Comparison of ENCODE assay signal across 8 mouse cellular contexts in genomic region chr6:58831232-58832009, GRCm38 (mm10). TPM values are rescaled to one million over a fixed set of nuclear protein-coding genes. Genes with fewer than 3 reads are reported as not detected.
DNase-seq lines count a peak whose midpoint lies in the region; ATAC-seq and TF ChIP-seq lines count a peak whose summit lies in the region.

Herc3 (plus strand) TSS chr6:58831465.

- peaks cover 0 to 3% of the 10 kb centered on the region in 2 experiments; a peak in 2 of 4 replicates for H3K4me1 ChIP-seq in MEL (ENCODE audit: control insufficient read depth in 1 of 2, insufficient read depth in 2 of 2, low read length in 2 of 2)
- peaks cover 27% of the 10 kb centered on the region for H3K4me1 ChIP-seq in forebrain, embryonic 16.5 days (replicated peaks; ENCODE audit: control insufficient read depth, insufficient read depth, low read length)
- no peaks in the 10 kb centered on the region for H3K4me1 ChIP-seq in lung, postnatal 0 days (ENCODE audit: insufficient read depth, low read depth, low read length)

- peak; percentile 86 for ATAC-seq in forebrain, embryonic 16.5 days
- ATAC-seq in lung, postnatal 0 days = peak; percentile 92

- H3K27me3 ChIP-seq in MEL (ENCODE audit: control insufficient read depth in 1 of 2, insufficient read depth in 2 of 2, low read length in 2 of 2) = no peaks in the 10 kb centered on the region; a peak in 1 of 4 replicates
- no peaks in the 10 kb centered on the region for H3K27me3 ChIP-seq in forebrain, embryonic 16.5 days (replicated peaks; ENCODE audit: control insufficient read depth, insufficient read depth, low read length)
- H3K27me3 ChIP-seq in lung, postnatal 0 days (replicated peaks; ENCODE audit: insufficient read depth, low read length) = no peaks in the 10 kb centered on the region

- no peak for TF ChIP-seq RAD21 in MEL (IDR thresholded peaks at IDR 0.05; ENCODE audit: low read depth, low read length)

- H3K79me2 ChIP-seq in MEL (ENCODE audit: control insufficient read depth, insufficient read depth, low read length, poor library complexity) = no peaks in the 10 kb centered on the region

- H3K9me3 ChIP-seq in MEL (replicated peaks; ENCODE audit: insufficient read depth, low read length) = no peaks in the 10 kb centered on the region
- no peaks in the 10 kb centered on the region for H3K9me3 ChIP-seq in forebrain, embryonic 16.5 days (ENCODE audit: control insufficient read depth, low read length)
- no peaks in the 10 kb centered on the region for H3K9me3 ChIP-seq in lung, postnatal 0 days (ENCODE audit: low read length)

- H3K4me3 ChIP-seq in MEL (ENCODE audit: control insufficient read depth in 1 of 2, insufficient read depth in 1 of 2, low read depth in 2 of 2, low read length in 2 of 2) = peak within 1 kb of the TSS; percentile 66 to 84
- peak within 1 kb of the TSS; percentile 88 for H3K4me3 ChIP-seq in forebrain, embryonic 16.5 days (replicated peaks; ENCODE audit: low read length)
- peak within 1 kb of the TSS; percentile 81 for H3K4me3 ChIP-seq in layer of hippocampus, adult 2 months
- peak within 1 kb of the TSS; percentile 86 for H3K4me3 ChIP-seq in lung, postnatal 0 days (ENCODE audit: low read depth, low read length)

- intact Hi-C loops in heart, postnatal 25 days (cut with DNase I) = no loop called here

- TF ChIP-seq CTCF in MEL (IDR thresholded peaks at IDR 0.05 in 2 of 3, conservative IDR thresholded peaks at IDR 0.05 in 1 of 3; ENCODE audit: control insufficient read depth in 1 of 3, insufficient read depth in 1 of 3, low read depth in 2 of 3, low read length in 3 of 3, poor library complexity in 1 of 3, severe bottlenecking in 1 of 3) = no peak
- no peak for TF ChIP-seq CTCF in layer of hippocampus, adult 2 months (conservative IDR thresholded peaks at IDR 0.05)
- TF ChIP-seq CTCF in lung, postnatal 0 days (IDR thresholded peaks at IDR 0.05) = no peak

- TF ChIP-seq POLR2A in MEL (IDR thresholded peaks at IDR 0.05; ENCODE audit: control insufficient read depth in 1 of 2, insufficient read depth in 1 of 2, low read depth in 1 of 2, low read length in 2 of 2, poor library complexity in 1 of 2) = peak in 1 of 2 experiments; percentile 33; a peak in 2 of 4 replicates

- peaks cover 0 to 3% of the 10 kb centered on the region in 2 experiments; a peak in 1 of 4 replicates for H3K36me3 ChIP-seq in MEL (ENCODE audit: control insufficient read depth in 1 of 2, insufficient read depth in 2 of 2, low read length in 2 of 2)
- H3K36me3 ChIP-seq in forebrain, embryonic 16.5 days (ENCODE audit: control insufficient read depth, insufficient read depth) = no peaks in the 10 kb centered on the region
- no peaks in the 10 kb centered on the region for H3K36me3 ChIP-seq in lung, postnatal 0 days (ENCODE audit: insufficient read depth, low read length)

- TF ChIP-seq EP300 in MEL (IDR thresholded peaks at IDR 0.05; ENCODE audit: low read depth in 1 of 2, low read length in 2 of 2) = no peak
- no peak for TF ChIP-seq EP300 in lung, postnatal 0 days (IDR thresholded peaks at IDR 0.05)

- peak within 1 kb of the TSS; percentile 64 for H3K9ac ChIP-seq in MEL (ENCODE audit: control insufficient read depth, low read depth, low read length, poor library complexity, severe bottlenecking)
- H3K9ac ChIP-seq in forebrain, embryonic 16.5 days (replicated peaks; ENCODE audit: low read depth, low read length) = peak within 1 kb of the TSS; percentile 87
- peak within 1 kb of the TSS; percentile 51 for H3K9ac ChIP-seq in lung, postnatal 0 days (replicated peaks; ENCODE audit: low read depth)

- H3K27ac ChIP-seq in MEL (ENCODE audit: control insufficient read depth, low read depth, low read length) = no peak within 1 kb of the TSS
- H3K27ac ChIP-seq in forebrain, embryonic 16.5 days (ENCODE audit: low read length) = peak within 1 kb of the TSS; percentile 78
- peak within 1 kb of the TSS; percentile 96 for H3K27ac ChIP-seq in layer of hippocampus, adult 2 months
- peak within 1 kb of the TSS; percentile 87 for H3K27ac ChIP-seq in lung, postnatal 0 days (ENCODE audit: low read length)

- under 1% methylated on average over 70 of the region's 83 CpGs for WGBS in forebrain, embryonic 16.5 days
- under 1% methylated on average over 61 of the region's 83 CpGs for WGBS in lung, postnatal 0 days

- peak; percentile 72 for DNase-seq in MEL (ENCODE audit: low read depth, low spot score)
- DNase-seq in cerebellum, adult 11-12 months = peak; percentile 84
- peak; percentile 23 for DNase-seq in heart, postnatal 25 days (ENCODE audit: low spot score)
- peak; percentile 76 to 88 for DNase-seq in layer of hippocampus, adult 2 months (ENCODE audit: low spot score in 2 of 2)
- DNase-seq in lung, postnatal 0 days (ENCODE audit: low spot score) = peak; percentile 81
- DNase-seq in ovary, postnatal 14 days (ENCODE audit: low spot score) = peak; percentile 60
- DNase-seq in thymus, postnatal 25 days = peak; percentile 70

- peak within 1 kb of the TSS; percentile 77 for H3K4me2 ChIP-seq in forebrain, embryonic 16.5 days (ENCODE audit: low read length)
- peak within 1 kb of the TSS; percentile 88 for H3K4me2 ChIP-seq in lung, postnatal 0 days (replicated peaks; ENCODE audit: low read depth, low read length)

TF ChIP-seq in MEL, 35 proteins besides CTCF, POLR2A, EP300 and RAD21:
- TF ChIP-seq USF2 (IDR thresholded peaks at IDR 0.05; ENCODE audit: borderline replicate concordance in 1 of 2, insufficient read depth in 1 of 2, low read depth in 1 of 2, low read length in 2 of 2) (no peak), UBTF (IDR thresholded peaks at IDR 0.05; ENCODE audit: borderline replicate concordance, insufficient read depth, low read depth, low read length) (no peak), MYC (IDR thresholded peaks at IDR 0.05; ENCODE audit: low read depth, low read length) (no peak), BHLHE40 (IDR thresholded peaks at IDR 0.05; ENCODE audit: borderline replicate concordance, low read depth, low read length) (no peak), ZNF384 (IDR thresholded peaks at IDR 0.05; ENCODE audit: low read depth, low read length) (no peak), GABPA (IDR thresholded peaks at IDR 0.05; ENCODE audit: low read depth, low read length) (no peak), TBP (IDR thresholded peaks at IDR 0.05; ENCODE audit: low read depth, low read length) (no peak), HCFC1 (IDR thresholded peaks at IDR 0.05; ENCODE audit: low read depth, low read length) (no peak), MYB (IDR thresholded peaks at IDR 0.05; ENCODE audit: low read depth, low read length) (no peak)

RNA-seq across cellular contexts. Expression of gene Herc3, which starts in this region (rescaled TPM):
- total RNA-seq in MEL (2012; rRNA removed) = 1.9 and 3.2 TPM in 2 replicates
- polyA plus RNA-seq in MEL (2012; ENCODE audit: insufficient read depth in 1 of 2, insufficient read length in 2 of 2, low read depth in 1 of 2, low replicate concordance in 2 of 2, missing spikeins in 1 of 2) = 1 to 10 TPM in 1 of 2 experiments, not detected in 1; 5.7 TPM
- polyA plus RNA-seq in forebrain, embryonic 16.5 days (2015; fragmentation: Nextera tagmentation; extraction: Ambion mirVana) = 24.9 and 29.2 TPM in 2 replicates
- total RNA-seq in heart, postnatal 25 days (2021) = 10 to 100 TPM; 34.5 to 63.2 TPM
- 100 to 1,000 TPM; 245 to 249 TPM for total RNA-seq in layer of hippocampus, adult 2 months (2021)
- polyA plus RNA-seq in lung, postnatal 0 days (2015; fragmentation: Nextera tagmentation; extraction: Ambion mirVana) = 5.4 and 5.8 TPM in 2 replicates

Comparison
In these comparisons a context has a peak if more than half of its experiments do, and no peak if none do; other contexts are left out.
1. DNase-seq: peak in every context shown above with its lines; median percentile 84 in cerebellum, adult 11-12 months; 82 in layer of hippocampus, adult 2 months; 81 in lung, postnatal 0 days; 72 in MEL; 70 in thymus, postnatal 25 days; 60 in ovary, postnatal 14 days; 23 in heart, postnatal 25 days.